In the genomic region with DNA sequence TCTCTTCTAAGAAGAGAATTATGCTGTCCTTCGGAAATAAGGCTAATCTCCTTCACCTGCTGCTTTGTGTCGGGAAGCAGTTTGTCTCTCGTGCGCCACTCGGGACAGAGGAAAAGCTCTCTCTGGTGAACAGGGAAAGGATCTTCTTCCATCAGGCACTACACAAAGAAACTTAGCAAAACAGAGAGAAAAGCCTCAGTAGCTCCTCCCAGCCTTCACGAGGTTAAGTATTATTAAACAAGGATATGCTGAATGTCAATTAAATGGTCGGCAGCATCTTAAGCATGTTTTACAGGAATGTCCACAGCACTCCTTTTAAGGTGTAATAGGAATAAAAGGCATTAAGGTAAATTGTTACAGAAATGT, we compare ENCODE assay signal across 8 mouse cellular contexts. TPM values are rescaled to one million over a fixed set of nuclear protein-coding genes. Genes with fewer than 3 reads are reported as not detected.
DNase-seq lines count a peak whose midpoint lies in the region; ATAC-seq and TF ChIP-seq lines count a peak whose summit lies in the region.

No protein-coding gene starts in this region.

- H3K9me3 ChIP-seq in kidney, postnatal 0 days (replicated peaks; ENCODE audit: low read length): no peaks in the 10 kb centered on the region
- H3K9me3 ChIP-seq in midbrain, embryonic 16.5 days (replicated peaks; ENCODE audit: control insufficient read depth, low read length, poor library complexity, severe bottlenecking): no peaks in the 10 kb centered on the region

- TF ChIP-seq POLR2A in cortical plate, adult 2 months (IDR thresholded peaks at IDR 0.05; ENCODE audit: extremely low read depth, insufficient read depth, low read length): no peak; the same call in 1 of the 2 replicates

- H3K36me3 ChIP-seq in kidney, postnatal 0 days (ENCODE audit: insufficient read depth, low read length): peaks cover 10% of the 10 kb centered on the region; the same call in 1 of the 2 replicates
- H3K36me3 ChIP-seq in midbrain, embryonic 16.5 days (ENCODE audit: control insufficient read depth, insufficient read depth, low read length): peaks cover 3% of the 10 kb centered on the region

- no peak for DNase-seq in kidney, postnatal 0 days (ENCODE audit: low spot score)
- DNase-seq in kidney, postnatal 4 days: no peak
- no peak for DNase-seq in spleen, adult 12 weeks (ENCODE audit: low spot score)
- no peak for DNase-seq in right cerebral cortex, postnatal 10 days (ENCODE audit: low spot score in 2 of 2)
- DNase-seq in gastrocnemius, postnatal 10 days: no peak

- H3K9ac ChIP-seq in kidney, postnatal 0 days (ENCODE audit: low read depth, low read length): peak overlapping the region; percentile 77; the same call in 1 of the 2 replicates
- peak overlapping the region; percentile 64 for H3K9ac ChIP-seq in midbrain, embryonic 16.5 days (ENCODE audit: low read depth, low read length)

- H3K27ac ChIP-seq in kidney, postnatal 0 days: peak overlapping the region; percentile 74
- no peak overlapping the region for H3K27ac ChIP-seq in cortical plate, adult 2 months (ENCODE audit: insufficient read depth, low read length)
- peak overlapping the region; percentile 79 for H3K27ac ChIP-seq in midbrain, embryonic 16.5 days (ENCODE audit: low read length)

- WGBS in kidney, postnatal 0 days: under 1% methylated on average over 7 of the region's 7 CpGs
- 0% methylated on average over 7 of the region's 7 CpGs for WGBS in midbrain, embryonic 16.5 days

- peak overlapping the region; percentile 78 for H3K4me3 ChIP-seq in kidney, postnatal 0 days (replicated peaks; ENCODE audit: low read depth, low read length)
- peak overlapping the region; percentile 68 for H3K4me3 ChIP-seq in cortical plate, adult 2 months (ENCODE audit: insufficient read depth, low read length)
- peak overlapping the region; percentile 71 for H3K4me3 ChIP-seq in midbrain, embryonic 16.5 days (ENCODE audit: low read depth, low read length)

- H3K27me3 ChIP-seq in kidney, postnatal 0 days (ENCODE audit: insufficient read depth, low read length): no peaks in the 10 kb centered on the region
- H3K27me3 ChIP-seq in midbrain, embryonic 16.5 days (ENCODE audit: control insufficient read depth, insufficient read depth, low read depth, low read length): no peaks in the 10 kb centered on the region

- peak; percentile 2; the same call in 1 of the 2 replicates for ATAC-seq in kidney, postnatal 0 days (replicated peaks; ENCODE audit: low FRiP score, low read depth)
- ATAC-seq in inflammation-experienced regulatory T-cells, adult 6 months: peak; percentile 22
- ATAC-seq in midbrain, embryonic 16.5 days: no peak

- no peak for TF ChIP-seq CTCF in kidney, postnatal 0 days (IDR thresholded peaks at IDR 0.05; ENCODE audit: low read depth)
- no peak for TF ChIP-seq CTCF in cortical plate, adult 2 months (IDR thresholded peaks at IDR 0.05; ENCODE audit: extremely low read depth, insufficient read depth, low read length)

- peak overlapping the region; percentile 80 for H3K4me2 ChIP-seq in kidney, postnatal 0 days (ENCODE audit: low read length)
- peak overlapping the region; percentile 61 for H3K4me2 ChIP-seq in midbrain, embryonic 16.5 days (ENCODE audit: low read length)

- no peaks in the 10 kb centered on the region for H3K4me1 ChIP-seq in kidney, postnatal 0 days (replicated peaks; ENCODE audit: insufficient read depth, low read length)
- no peaks in the 10 kb centered on the region for H3K4me1 ChIP-seq in cortical plate, adult 2 months (ENCODE audit: control insufficient read depth, insufficient read depth, low read length)
- H3K4me1 ChIP-seq in midbrain, embryonic 16.5 days (ENCODE audit: control insufficient read depth, insufficient read depth, low read length): peaks cover 12% of the 10 kb centered on the region

RNA-seq across cellular contexts. Expression of gene Sec22a, which starts 0.3 kb away (rescaled TPM):
- polyA plus RNA-seq in kidney, postnatal 0 days (2015; fragmentation: Nextera tagmentation; extraction: Ambion mirVana): 63.8 and 65.7 TPM in 2 replicates
- 17.5 and 17.9 TPM in 2 replicates for polyA plus RNA-seq in cortical plate, adult 2 months (2012; rRNA removed)
- 10 to 100 TPM; 36.9 to 46.5 (median 40.2) TPM for polyA plus RNA-seq in inflammation-experienced regulatory T-cells, adult 6 months (2017; shearing (Covaris generic))
- 40.4 and 43.7 TPM in 2 replicates for polyA plus RNA-seq in midbrain, embryonic 16.5 days (2015; fragmentation: Nextera tagmentation; extraction: Ambion mirVana)
- total RNA-seq in gastrocnemius, postnatal 10 days (2021): 10 to 100 TPM in 1 of 2 experiments, 1 to 10 TPM in 1; 9.2 to 10.5 TPM
